Mouse (Mus musculus): ENCODE measurements around the gene Nol3.
"Not testable (repeated sequence)": the region's sequence is repeated elsewhere in the genome, so short reads cannot be mapped to it uniquely, and the experiment has no call there.

- TF ChIP-seq POLR2A, CTCF (IDR thresholded peaks at IDR 0.05; ENCODE audit: insufficient read depth, low read depth, low read length): not testable (repeated sequence)
Observed at GRCm38 (mm10) chr8:105291364-105291763, 15.4 kb downstream of the Nol3 start.
